11 mouse cellular contexts compared by ENCODE assay signal in genomic region chr5:106711220-106711726, GRCm38 (mm10). TPM values are rescaled to one million over a fixed set of nuclear protein-coding genes. Genes with fewer than 3 reads are reported as not detected.
A peak's percentile ranks its signal among the peaks of the same experiment; 100 is the strongest.
DNase-seq lines count a peak whose midpoint lies in the region; ATAC-seq lines count a peak whose summit lies in the region.
"Had no signal": no experiment of that assay in that cellular context is flagged by ENCODE, and none has a peak within 500 bp of the region (broad histone marks: within the 10 kb centered on the region; RNA-seq: fewer than 3 reads in every experiment).

No protein-coding gene starts in this region.

- 68% methylated on average over 5 of the region's 5 CpGs for WGBS in heart, embryonic 11.5 days (ENCODE audit: insufficient replicate concordance)
- WGBS in lung, embryonic 16.5 days = 60% methylated on average over 5 of the region's 5 CpGs
- 65% methylated on average over 5 of the region's 5 CpGs for WGBS in forebrain, embryonic 14.5 days
- WGBS in liver, embryonic 16.5 days (ENCODE audit: insufficient replicate concordance) = 69% methylated on average over 5 of the region's 5 CpGs

- no peak for ATAC-seq in heart, embryonic 11.5 days (replicated peaks; ENCODE audit: insufficient number of reproducible peaks, low FRiP score, low TSS enrichment)
- peak; percentile 57 for ATAC-seq in lung, embryonic 16.5 days (ENCODE audit: low read depth)
- peak; percentile 18 for ATAC-seq in forebrain, embryonic 14.5 days
- ATAC-seq in liver, embryonic 16.5 days (ENCODE audit: low read depth) = no peak

- no peak overlapping the region for H3K4me2 ChIP-seq in heart, embryonic 11.5 days
- no peak overlapping the region for H3K4me2 ChIP-seq in lung, embryonic 16.5 days (ENCODE audit: low read depth, low read length)
- no peak overlapping the region; the same call in 1 of the 2 replicates for H3K4me2 ChIP-seq in forebrain, embryonic 14.5 days (ENCODE audit: low read length)
- peak overlapping the region; percentile 62; the same call in 1 of the 2 replicates for H3K4me2 ChIP-seq in liver, embryonic 16.5 days (ENCODE audit: low read depth, low read length)

- peaks cover 27% of the 10 kb centered on the region for H3K4me1 ChIP-seq in heart, embryonic 11.5 days (ENCODE audit: control insufficient read depth, insufficient read depth, low read length)
- peaks cover 24% of the 10 kb centered on the region for H3K4me1 ChIP-seq in lung, embryonic 16.5 days (replicated peaks; ENCODE audit: control insufficient read depth, insufficient read depth, low read length)
- peaks cover 15% of the 10 kb centered on the region for H3K4me1 ChIP-seq in forebrain, embryonic 14.5 days (ENCODE audit: control insufficient read depth, insufficient read depth, low read length)
- peaks cover 37% of the 10 kb centered on the region for H3K4me1 ChIP-seq in liver, embryonic 16.5 days (ENCODE audit: control insufficient read depth, low read depth, low read length)

- H3K27me3 ChIP-seq in heart, embryonic 11.5 days (ENCODE audit: control insufficient read depth, insufficient read depth, low read length) = no peaks in the 10 kb centered on the region
- no peaks in the 10 kb centered on the region for H3K27me3 ChIP-seq in lung, embryonic 16.5 days (ENCODE audit: control insufficient read depth, insufficient read depth, low read depth, low read length)
- H3K27me3 ChIP-seq in forebrain, embryonic 14.5 days (replicated peaks; ENCODE audit: control insufficient read depth, insufficient read depth, low read length) = no peaks in the 10 kb centered on the region
- no peaks in the 10 kb centered on the region for H3K27me3 ChIP-seq in liver, embryonic 16.5 days (ENCODE audit: control insufficient read depth, insufficient read depth, low read depth, low read length)

- H3K36me3 ChIP-seq in heart, embryonic 11.5 days (ENCODE audit: control insufficient read depth, insufficient read depth, low read length) = no peaks in the 10 kb centered on the region
- H3K36me3 ChIP-seq in lung, embryonic 16.5 days (ENCODE audit: control insufficient read depth, insufficient read depth, low read length) = no peaks in the 10 kb centered on the region
- no peaks in the 10 kb centered on the region for H3K36me3 ChIP-seq in forebrain, embryonic 14.5 days (ENCODE audit: control insufficient read depth, insufficient read depth, low read length)
- no peaks in the 10 kb centered on the region for H3K36me3 ChIP-seq in liver, embryonic 16.5 days (ENCODE audit: control insufficient read depth, insufficient read depth)

- H3K9me3 ChIP-seq in heart, embryonic 11.5 days (replicated peaks; ENCODE audit: control insufficient read depth, low read length) = no peaks in the 10 kb centered on the region
- H3K9me3 ChIP-seq in lung, embryonic 16.5 days (ENCODE audit: control insufficient read depth, low read length) = no peaks in the 10 kb centered on the region
- H3K9me3 ChIP-seq in forebrain, embryonic 14.5 days (replicated peaks; ENCODE audit: control insufficient read depth, low read length) = no peaks in the 10 kb centered on the region
- H3K9me3 ChIP-seq in liver, embryonic 16.5 days (replicated peaks; ENCODE audit: control insufficient read depth, low read length) = no peaks in the 10 kb centered on the region

- no peak overlapping the region for H3K9ac ChIP-seq in heart, embryonic 11.5 days (ENCODE audit: low read depth, low read length)
- H3K9ac ChIP-seq in lung, embryonic 16.5 days (ENCODE audit: low read length) = 0 out of 2 replicates have a peak overlapping the region, but pooled peaks have one; percentile 38
- H3K9ac ChIP-seq in forebrain, embryonic 14.5 days (ENCODE audit: low read length) = peak overlapping the region; percentile 51
- 0 out of 2 replicates have a peak overlapping the region, but pooled peaks have one; percentile 11 for H3K9ac ChIP-seq in liver, embryonic 16.5 days (ENCODE audit: low read depth, low read length)

- no peak overlapping the region for H3K4me3 ChIP-seq in heart, embryonic 11.5 days (ENCODE audit: low read depth, low read length)
- H3K4me3 ChIP-seq in lung, embryonic 16.5 days (ENCODE audit: low read length) = no peak overlapping the region
- no peak overlapping the region for H3K4me3 ChIP-seq in forebrain, embryonic 14.5 days (ENCODE audit: low read depth, low read length)
- no peak overlapping the region for H3K4me3 ChIP-seq in liver, embryonic 16.5 days (ENCODE audit: low read depth, low read length)

- DNase-seq in heart, postnatal 36 days = no peak
- DNase-seq in lung, postnatal 36 days = no peak
- DNase-seq in forebrain, embryonic 14.5 days (ENCODE audit: low spot score) = peak; percentile 9
- DNase-seq in layer of hippocampus, postnatal 14 days (ENCODE audit: low spot score in 2 of 2) = no peak
- DNase-seq in urinary bladder, postnatal 10 days (ENCODE audit: low spot score) = no peak
- DNase-seq: adrenal gland, postnatal 36 days; cerebellum, adult 8-10 months; kidney, adult 18-20 months had no signal

- H3K27ac ChIP-seq in heart, embryonic 11.5 days (ENCODE audit: low read depth, low read length) = peak overlapping the region; percentile 46; the same call in 1 of the 2 replicates
- H3K27ac ChIP-seq in lung, embryonic 16.5 days (ENCODE audit: low read length) = peak overlapping the region; percentile 54
- H3K27ac ChIP-seq in forebrain, embryonic 14.5 days (ENCODE audit: low read depth, low read length) = peak overlapping the region; percentile 72
- peak overlapping the region; percentile 84 for H3K27ac ChIP-seq in liver, embryonic 16.5 days (ENCODE audit: low read length)

- intact Hi-C loops in heart, postnatal 36 days (cut with DNase I) = no loop called here

RNA-seq across cellular contexts. Expression of gene Zfp644, which starts 14.2 kb away (rescaled TPM):
- 57.5 and 82.8 TPM in 2 replicates for polyA plus RNA-seq in heart, embryonic 11.5 days (2014; fragmentation: Nextera tagmentation; extraction: Ambion mirVana)
- 10 to 100 TPM; 53.8 to 59.8 TPM for total RNA-seq in heart, postnatal 36 days (2021)
- polyA plus RNA-seq in lung, embryonic 16.5 days (2015; fragmentation: Nextera tagmentation; extraction: Ambion mirVana) = 61.5 and 65.4 TPM in 2 replicates
- 106 and 110 TPM in 2 replicates for polyA plus RNA-seq in forebrain, embryonic 14.5 days (2014; fragmentation: Nextera tagmentation; extraction: Ambion mirVana)
- 15.0 and 15.8 TPM in 2 replicates for polyA plus RNA-seq in liver, embryonic 16.5 days (2015; fragmentation: Nextera tagmentation; extraction: Ambion mirVana)
- 10 to 100 TPM; 85.1 to 91.0 TPM for total RNA-seq in layer of hippocampus, postnatal 14 days (2021)

Comparison
In these comparisons a context has a peak if more than half of its experiments do, and no peak if none do; other contexts are left out.
1. ATAC-seq: peak in lung, embryonic 16.5 days (single experiment) and forebrain, embryonic 14.5 days (single experiment); none in heart, embryonic 11.5 days (single experiment) and liver, embryonic 16.5 days (single experiment).
2. Peak in every context shown above with its lines, with median percentiles within 50 percentile points of each other: H3K27ac ChIP-seq.